Mouse (Mus musculus): Measurements from ENCODE around the gene Adh6a.
"Not testable (repeated sequence)": the region's sequence is repeated elsewhere in the genome, so short reads cannot be mapped to it uniquely, and the experiment has no call there.

The Adh6a gene

DNA sequence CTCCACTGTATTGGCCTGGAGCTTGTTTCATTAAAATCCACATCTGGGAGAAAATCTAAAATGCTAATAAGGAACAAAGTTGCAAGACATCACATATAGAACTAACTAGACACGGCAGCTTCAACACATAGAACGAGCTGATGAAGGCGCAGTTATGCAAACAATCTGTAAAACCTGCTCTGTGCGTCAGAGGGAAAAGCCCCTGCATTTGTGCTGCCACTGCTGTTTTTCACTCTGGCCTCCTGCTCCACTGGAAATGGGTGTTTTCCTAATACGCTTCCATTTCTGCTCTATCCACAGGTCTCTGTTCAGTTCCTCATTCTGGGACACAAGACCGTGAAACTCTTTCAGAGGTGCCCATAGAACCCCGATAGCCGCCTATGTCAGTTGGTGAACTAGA is 20.8 kb downstream of the Adh6a start:
- no peak for DNase-seq

DNA sequence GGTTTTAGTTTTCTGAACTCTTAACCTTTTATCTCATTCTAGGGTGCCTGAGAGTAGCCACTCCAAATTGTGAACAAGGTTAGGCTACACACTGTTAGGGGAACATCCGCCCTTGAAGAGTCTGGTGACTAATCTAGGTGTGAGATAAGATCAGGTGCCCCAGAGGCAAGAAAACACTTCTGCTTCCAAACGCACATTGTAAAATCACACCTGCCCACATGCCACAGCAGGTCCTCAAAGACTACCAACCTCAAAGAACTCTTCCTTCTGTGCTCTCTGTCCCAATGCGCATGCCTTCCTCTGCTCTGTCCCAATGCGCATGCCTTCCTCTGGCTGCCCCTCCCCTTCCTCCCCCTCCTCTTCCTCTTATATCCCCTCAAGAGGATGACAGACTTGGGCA is 21.2 kb downstream of the Adh6a start:
- no peak for DNase-seq

DNA sequence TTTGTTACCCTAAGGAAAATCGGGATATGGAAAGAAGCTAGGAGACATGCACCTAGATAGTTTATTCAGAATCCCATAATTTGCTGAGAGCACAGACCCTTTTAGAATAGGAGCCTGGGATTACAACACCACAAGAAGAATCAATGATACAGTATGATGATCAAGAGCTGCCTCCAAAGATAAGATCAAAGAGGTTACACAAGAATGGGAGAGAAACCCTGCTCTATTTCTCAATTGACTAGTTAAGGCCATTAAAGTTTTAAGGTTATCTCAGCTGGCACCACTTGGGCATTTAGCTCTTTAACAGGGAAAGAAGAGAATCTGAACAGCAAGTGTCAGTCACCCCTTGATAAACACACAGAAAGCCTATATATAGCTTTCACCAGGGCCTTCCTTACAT is 22.5 kb downstream of the Adh6a start:
- DNase-seq: no peak

DNA sequence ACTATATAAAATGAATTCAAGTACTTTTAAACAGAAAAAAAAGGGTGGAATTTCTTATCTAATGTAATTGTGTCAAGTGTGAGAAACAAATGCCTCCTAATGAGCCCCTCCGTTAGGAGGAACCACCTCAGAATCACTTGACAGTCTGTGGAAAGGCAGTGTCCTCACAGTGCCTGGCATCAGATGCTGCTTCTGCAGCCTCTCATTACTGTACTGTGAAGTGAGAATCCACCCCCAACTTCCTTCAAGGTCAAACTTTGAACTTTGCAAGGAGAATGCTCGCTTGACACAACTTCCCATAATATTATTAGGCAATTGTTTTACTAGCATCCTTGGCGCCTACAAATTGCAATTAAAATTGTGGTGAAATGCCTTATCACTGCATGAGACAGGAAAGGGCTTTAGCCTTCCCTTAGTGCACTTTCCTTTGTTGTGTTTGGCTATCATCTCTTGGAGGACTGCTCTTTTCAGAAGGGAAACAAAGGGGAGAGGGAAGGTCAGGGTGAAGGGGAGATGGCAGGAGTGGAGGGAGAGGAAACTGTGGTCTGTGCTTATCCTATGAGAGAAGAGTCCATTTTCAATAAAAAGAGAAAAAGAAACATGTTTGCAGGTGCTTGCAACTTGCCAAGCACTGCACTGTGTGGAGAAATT is 23.1 kb downstream of the Adh6a start:
- DNase-seq: peak; percentile 6

DNA sequence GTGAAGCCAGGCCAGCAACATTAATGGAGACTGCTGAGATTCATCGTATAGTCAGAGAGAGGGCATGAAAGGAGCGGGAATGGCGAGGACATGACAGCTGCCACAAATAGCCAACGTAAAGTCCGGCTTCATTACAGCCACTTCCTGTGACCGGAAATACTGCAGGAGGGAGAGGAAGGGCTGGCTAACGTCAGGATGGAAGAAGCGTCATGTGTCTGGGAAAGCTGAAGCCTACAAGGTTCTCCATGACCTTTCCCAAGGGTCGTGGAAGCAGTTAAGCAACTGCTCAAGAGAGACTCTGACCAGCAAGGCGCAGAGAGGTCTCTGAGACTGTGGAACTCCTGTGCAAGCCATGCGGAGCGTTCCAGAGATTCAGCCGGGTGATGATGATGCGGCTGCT is 28.4 kb downstream of the Adh6a start, which contains the start of gene Adh6b:
Gene Adh6b, plus strand, starts transcription at position 305 of the 400 bp plus-strand sequence.
- no peak for DNase-seq

DNA sequence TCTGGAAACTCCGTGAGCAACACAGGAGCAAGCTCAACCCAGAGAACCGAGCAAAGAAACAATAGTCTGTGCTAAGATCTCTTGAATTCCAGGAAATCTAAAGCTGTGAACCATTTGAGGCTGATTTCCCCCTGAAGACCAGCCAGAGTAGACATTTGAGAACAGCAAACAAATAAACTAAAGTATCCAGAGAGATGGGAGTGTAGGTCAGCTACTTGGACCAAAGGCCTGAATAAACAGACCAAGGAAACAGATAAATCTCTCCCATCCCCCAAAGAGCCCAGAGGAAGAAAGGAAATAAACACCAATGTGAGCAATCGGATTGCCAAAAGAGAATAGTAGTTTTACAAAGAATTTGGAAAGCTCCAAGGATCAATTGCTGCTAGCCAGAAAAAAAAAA is 34.0 kb downstream of the Adh6a start:
- DNase-seq: peak; percentile 5

DNA sequence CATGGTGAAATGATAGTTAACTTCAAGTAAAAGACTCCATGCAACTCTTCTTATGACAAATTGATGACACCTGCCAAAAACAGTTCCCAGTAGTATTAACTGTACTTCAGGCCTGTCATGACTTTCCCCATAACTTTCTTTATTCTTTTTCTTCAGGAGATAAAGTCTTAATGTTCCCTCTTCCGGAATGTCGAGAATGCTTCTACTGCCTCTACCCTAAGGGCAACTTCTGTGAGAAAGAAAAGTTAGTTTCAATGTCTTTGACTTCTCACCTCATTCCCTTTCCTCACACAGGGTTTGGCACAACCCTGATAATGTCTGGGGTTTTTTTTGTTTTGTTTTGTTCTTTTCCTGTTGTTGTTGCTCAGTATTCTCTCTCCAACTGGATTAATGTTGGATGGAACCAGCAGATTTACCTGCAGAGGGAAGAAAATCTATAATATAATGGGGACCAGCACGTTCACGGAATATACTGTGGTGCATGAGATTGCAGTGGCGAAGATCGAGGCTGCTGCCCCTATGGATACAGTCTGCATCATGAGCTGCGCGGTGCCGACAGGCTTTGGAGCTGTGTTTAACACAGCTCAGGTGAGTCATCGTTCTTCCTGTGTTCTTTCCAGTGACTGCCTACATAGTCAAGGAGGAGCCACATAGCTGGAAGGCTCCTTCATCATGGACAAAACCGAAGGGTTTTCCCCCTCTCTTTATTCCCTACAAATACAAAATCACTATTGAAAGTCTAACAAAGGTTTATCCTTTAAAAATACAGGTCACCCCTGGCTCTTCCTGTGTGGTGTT is 39.1 kb downstream of the Adh6a start:
- DNase-seq: no peak

DNA sequence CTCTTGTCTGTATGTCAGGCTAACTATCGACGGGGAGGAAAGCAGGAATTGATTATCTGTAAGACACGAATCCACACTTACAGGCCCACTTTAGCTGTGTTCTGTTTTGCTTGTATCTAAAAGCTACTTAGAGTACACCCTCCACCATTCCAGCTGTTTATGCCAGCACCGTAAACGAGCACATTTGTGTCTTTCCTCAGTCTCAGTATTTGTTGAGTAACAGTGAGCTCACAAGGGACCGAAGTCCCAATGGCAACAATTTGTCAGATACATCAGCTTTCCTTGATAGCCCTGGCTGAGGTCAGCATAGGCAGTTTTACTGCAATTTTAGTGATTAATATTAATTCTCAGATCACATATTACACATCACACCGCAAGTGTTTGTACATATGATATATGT is 45.8 kb downstream of the Adh6a start:
- DNase-seq: no peak

DNA sequence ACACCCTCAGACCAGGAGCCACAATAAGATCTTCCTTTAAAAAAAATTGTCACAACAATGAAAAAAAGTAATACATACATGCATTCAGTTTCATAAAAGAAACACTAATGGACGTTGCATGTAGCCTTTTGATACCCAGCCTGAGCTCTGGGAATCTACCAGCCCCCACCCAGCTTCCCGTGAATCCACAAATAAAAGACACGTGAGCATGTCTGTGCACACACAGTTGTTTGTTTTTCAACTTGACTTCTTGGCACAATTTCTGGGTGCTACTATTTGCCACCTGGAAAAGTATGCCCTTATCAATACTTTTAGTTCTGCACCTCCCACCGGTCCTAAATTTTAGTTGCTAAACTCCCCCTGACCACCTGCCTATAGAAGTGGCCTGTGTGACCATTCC is 47.6 kb downstream of the Adh6a start:
- no peak for DNase-seq

DNA sequence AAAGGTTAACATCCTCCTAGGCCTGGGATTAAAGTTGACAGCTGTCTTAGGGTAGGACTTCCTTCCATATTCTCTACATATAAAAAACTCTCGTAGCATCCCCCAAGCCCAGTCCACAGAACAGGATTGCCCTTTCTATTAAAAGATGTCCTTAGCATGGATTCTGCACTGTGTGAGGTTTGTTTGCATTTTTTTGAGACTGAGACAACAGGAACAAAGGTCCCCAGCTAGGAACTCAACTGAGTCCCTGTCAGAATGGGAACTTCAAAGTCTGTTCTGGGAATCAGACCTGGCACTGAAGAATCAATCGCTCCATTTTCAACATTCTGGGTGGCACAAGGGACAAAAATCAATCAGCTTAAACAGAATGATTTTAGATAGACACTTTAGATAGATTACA is 49.8 kb downstream of the Adh6a start:
- no peak for DNase-seq

DNA sequence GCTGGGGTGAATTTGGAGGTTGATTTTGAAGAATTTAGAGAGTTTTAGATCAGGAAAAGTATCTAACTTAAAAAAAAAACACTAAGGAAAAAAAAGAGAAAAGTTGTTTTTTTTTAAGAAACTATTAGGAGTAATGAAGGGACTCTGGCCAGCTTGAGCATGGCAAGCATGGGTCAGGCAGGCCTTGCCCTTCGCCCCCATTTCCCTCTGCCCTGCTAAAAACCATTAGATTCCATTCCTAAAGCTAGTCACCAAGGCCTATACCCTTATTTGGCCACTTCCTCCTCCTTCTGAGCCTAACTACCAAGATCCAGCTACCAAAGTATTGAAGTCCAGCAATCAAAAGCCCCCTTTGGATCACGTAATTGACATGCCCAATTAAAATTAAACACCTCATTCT is 53.1 kb downstream of the Adh6a start:
- peak; percentile 10 for DNase-seq

DNA sequence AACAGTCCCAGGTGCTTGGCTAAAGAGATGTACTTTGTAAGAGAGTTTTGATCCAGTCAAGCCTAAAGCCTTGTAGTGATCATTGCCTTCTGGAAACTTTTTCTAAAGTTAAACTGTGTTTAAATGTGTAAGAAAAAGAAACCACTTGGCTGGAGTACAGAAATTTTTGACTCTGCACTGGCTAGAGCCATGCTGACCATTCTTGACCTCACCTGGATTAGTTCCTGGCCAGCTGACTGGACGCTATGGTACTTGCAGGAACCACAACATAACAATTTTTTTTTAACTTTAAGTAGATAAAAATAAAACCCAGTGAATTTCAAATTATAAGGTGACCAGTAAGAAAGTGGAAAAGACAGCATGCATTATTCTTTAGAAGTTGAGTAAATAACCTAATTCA is 56.5 kb downstream of the Adh6a start:
- DNase-seq: peak; percentile 40

DNA sequence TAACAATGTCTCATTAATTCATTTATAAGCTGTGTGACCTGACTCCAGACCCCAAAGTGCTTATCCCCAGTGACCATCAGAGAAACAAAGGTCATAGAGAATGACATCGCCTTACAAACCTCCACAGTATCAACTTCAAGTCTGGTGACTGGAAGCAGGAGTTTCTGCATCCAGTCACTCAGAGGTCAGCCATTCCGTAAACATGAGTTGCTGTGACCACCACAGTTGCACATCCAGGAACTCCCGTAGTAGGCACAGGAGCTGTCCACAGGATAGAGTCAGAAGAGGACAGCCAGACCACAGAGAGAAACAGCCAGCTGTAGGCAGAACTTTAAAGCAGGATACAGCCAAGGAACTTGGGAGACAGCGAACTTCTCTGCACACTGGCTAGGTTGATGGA is 57.2 kb downstream of the Adh6a start:
- DNase-seq: not testable (repeated sequence)

DNA sequence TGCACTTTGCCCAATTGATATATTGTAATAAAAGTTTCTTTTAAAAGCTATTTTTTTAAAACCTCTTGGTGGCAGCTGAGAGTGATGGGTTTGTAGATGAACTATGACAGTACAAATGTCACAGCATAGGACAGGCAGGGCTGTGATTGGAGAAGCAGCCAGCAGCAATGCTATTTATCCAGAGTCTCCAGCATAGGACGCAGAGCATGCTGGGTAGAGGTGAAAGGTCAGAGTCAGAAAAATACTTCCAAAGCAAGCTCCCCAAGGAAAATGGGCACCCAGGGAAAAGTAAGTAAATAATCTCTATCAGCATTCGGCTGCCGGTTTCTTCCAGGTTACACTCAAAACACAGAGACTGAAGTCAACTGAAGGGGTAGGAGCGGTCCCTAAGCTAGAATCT is 60.8 kb downstream of the Adh6a start:
- DNase-seq: no peak

DNA sequence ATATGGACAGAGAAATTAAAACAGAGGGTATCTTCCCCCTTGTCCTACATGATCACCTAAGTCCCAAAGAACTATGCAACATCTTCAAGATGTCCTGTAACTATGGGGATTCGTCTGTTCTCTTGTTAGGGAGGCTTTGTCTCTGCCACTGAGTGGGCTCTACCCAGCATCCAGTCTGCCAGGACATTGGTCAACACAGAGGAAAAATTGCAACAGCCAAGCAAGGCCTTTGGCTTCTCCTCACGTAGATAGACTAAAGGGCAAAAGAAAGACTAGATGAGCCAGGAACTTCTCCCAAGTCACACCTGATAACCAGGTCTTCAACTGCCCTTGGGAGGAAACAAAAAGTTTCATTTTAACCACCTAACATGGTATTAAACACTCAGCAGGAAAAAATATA is 62.1 kb downstream of the Adh6a start:
- DNase-seq: no peak

Data from kidney, adult 9 months (tissue).